ENCODE assay signal across 37 mouse cellular contexts in genomic region chr7:16700583-16700982, GRCm38 (mm10). TPM values are rescaled to one million over a fixed set of nuclear protein-coding genes. Genes with fewer than 3 reads are reported as not detected.
DNase-seq lines count a peak whose midpoint lies in the region; ATAC-seq and TF ChIP-seq lines count a peak whose summit lies in the region.
"Had no signal": no experiment of that assay in that cellular context is flagged by ENCODE, and none has a peak within 500 bp of the region (broad histone marks: within the 10 kb centered on the region; RNA-seq: fewer than 3 reads in every experiment).

No protein-coding gene starts in this region.

- H3K36me3 ChIP-seq in heart, embryonic 12.5 days = no peaks in the 10 kb centered on the region
- H3K36me3 ChIP-seq in CH12.LX (replicated peaks in 1 of 2; ENCODE audit: control insufficient read depth in 1 of 2, insufficient read depth in 1 of 2, low read length in 1 of 2) = no peaks in the 10 kb centered on the region
- H3K36me3 ChIP-seq: forebrain, embryonic 12.5 days; liver, embryonic 15.5 days; midbrain, embryonic 13.5 days had no signal

- no peaks in the 10 kb centered on the region for H3K9me3 ChIP-seq in heart, embryonic 12.5 days (replicated peaks)
- H3K9me3 ChIP-seq in CH12.LX (replicated peaks; ENCODE audit: low read length) = no peaks in the 10 kb centered on the region
- H3K9me3 ChIP-seq: forebrain, embryonic 12.5 days; liver, embryonic 15.5 days; midbrain, embryonic 13.5 days had no signal

- H3K27ac ChIP-seq in heart, embryonic 12.5 days (ENCODE audit: poor library complexity, severe bottlenecking) = no peak overlapping the region
- no peak overlapping the region for H3K27ac ChIP-seq in CH12.LX (ENCODE audit: insufficient read depth, low read depth)
- H3K27ac ChIP-seq: forebrain, embryonic 12.5 days; liver, embryonic 15.5 days; macrophage; midbrain, embryonic 13.5 days had no signal

- no peak overlapping the region for H3K4me3 ChIP-seq in heart, embryonic 12.5 days
- no peak overlapping the region for H3K4me3 ChIP-seq in CH12.LX (replicated peaks in 1 of 3; ENCODE audit: low read depth in 2 of 3, low read length in 2 of 3, poor library complexity in 1 of 3)
- H3K4me3 ChIP-seq: erythroblast, embryonic 14.5 days; forebrain, embryonic 12.5 days; liver, embryonic 15.5 days; midbrain, embryonic 13.5 days had no signal

- no peak for TF ChIP-seq RAD21 in CH12.LX (IDR thresholded peaks at IDR 0.05; ENCODE audit: low read depth, low read length)

- ATAC-seq in heart, embryonic 12.5 days (ENCODE audit: insufficient number of reproducible peaks, low FRiP score) = peak; percentile 64
- ATAC-seq: hindbrain, embryonic 16.5 days; midbrain, embryonic 13.5 days had no signal

- no peak overlapping the region for H3K4me2 ChIP-seq in heart, embryonic 12.5 days
- no peak overlapping the region for H3K4me2 ChIP-seq in CH12.LX (ENCODE audit: insufficient read depth, low read depth, poor library complexity, severe bottlenecking)
- H3K4me2 ChIP-seq: forebrain, embryonic 12.5 days; liver, embryonic 15.5 days; midbrain, embryonic 13.5 days had no signal

- TF ChIP-seq POLR2A in CH12.LX (IDR thresholded peaks at IDR 0.05; ENCODE audit: low read depth, low read length) = no peak

- TF ChIP-seq CTCF in CH12.LX (conservative IDR thresholded peaks at IDR 0.05 in 1 of 2, IDR thresholded peaks at IDR 0.05 in 1 of 2; ENCODE audit: low read depth in 2 of 2, low read length in 2 of 2) = no peak

- no peak for TF ChIP-seq EP300 in CH12.LX (IDR thresholded peaks at IDR 0.05; ENCODE audit: low read length)

- no peaks in the 10 kb centered on the region for H3K79me2 ChIP-seq in CH12.LX (replicated peaks; ENCODE audit: control insufficient read depth, extremely low read depth, insufficient read depth, poor library complexity, severe bottlenecking)

- H3K27me3 ChIP-seq in heart, embryonic 12.5 days (replicated peaks) = no peaks in the 10 kb centered on the region
- peaks cover 2% of the 10 kb centered on the region for H3K27me3 ChIP-seq in CH12.LX (replicated peaks)
- H3K27me3 ChIP-seq: forebrain, embryonic 12.5 days; liver, embryonic 15.5 days; midbrain, embryonic 13.5 days had no signal

- dilution Hi-C loops in CH12.LX (cut with MboI; ENCODE audit: extremely low pct_ligation_motif_present, extremely low pct_unique_long_range_greater_than_20kb, low sequenced_read_pairs) = no loop called here

- no peak overlapping the region for H3K9ac ChIP-seq in heart, embryonic 12.5 days
- H3K9ac ChIP-seq in CH12.LX (ENCODE audit: insufficient read depth, low read depth) = no peak overlapping the region
- H3K9ac ChIP-seq: forebrain, embryonic 12.5 days; liver, embryonic 15.5 days; midbrain, embryonic 13.5 days had no signal

- WGBS in heart, embryonic 12.5 days = 45% methylated on average over 5 of the region's 5 CpGs

- no peaks in the 10 kb centered on the region; the same call in 1 of the 2 replicates for H3K4me1 ChIP-seq in heart, embryonic 12.5 days (replicated peaks)
- H3K4me1 ChIP-seq in CH12.LX (ENCODE audit: control insufficient read depth in 1 of 2, insufficient read depth in 2 of 2) = peaks cover 0 to 4% of the 10 kb centered on the region in 2 experiments; a peak in 1 of 4 replicates
- H3K4me1 ChIP-seq: forebrain, embryonic 12.5 days; liver, embryonic 15.5 days; midbrain, embryonic 13.5 days had no signal

- DNase-seq in heart, postnatal 4 days = no peak
- no peak for DNase-seq in CH12.LX (ENCODE audit: extremely low read depth)
- DNase-seq in NIH3T3 (ENCODE audit: low read depth) = peak; percentile 50
- DNase-seq in fibroblast of lung, adult 2 months (ENCODE audit: low read depth) = peak; percentile 42
- DNase-seq in kidney, adult 18-20 months = no peak
- DNase-seq in liver = no peak
- DNase-seq: adrenal gland, postnatal 14 days; B cell, adult 2 months; cerebellum, adult 18-20 months; cerebellum, postnatal 14 days; gastrocnemius, postnatal 25 days; kidney, adult 9 months; kidney, postnatal 14 days had no signal

- in situ Hi-C loops in CH12.LX (cut with MboI; ENCODE audit: low pct_ligation_motif_present, low pct_unique_long_range_greater_than_20kb, low sequenced_read_pairs) = no loop called here

TF ChIP-seq in CH12.LX, 34 proteins besides CTCF, POLR2A, EP300 and RAD21:
- no peak for TF ChIP-seq ZKSCAN1 (IDR thresholded peaks at IDR 0.05; ENCODE audit: borderline replicate concordance, low read depth, low read length)
- no peak for TF ChIP-seq SMC3 (IDR thresholded peaks at IDR 0.05; ENCODE audit: low read depth, low read length)
- no peak for TF ChIP-seq ZNF384 (IDR thresholded peaks at IDR 0.05; ENCODE audit: low read depth, low read length)
- TF ChIP-seq PAX5 (IDR thresholded peaks at IDR 0.05; ENCODE audit: low read length) = no peak
- TF ChIP-seq MAZ (IDR thresholded peaks at IDR 0.05; ENCODE audit: low read depth, low read length) = no peak
- TF ChIP-seq TBP (conservative IDR thresholded peaks at IDR 0.05; ENCODE audit: low read depth, low read length) = no peak
- 0 out of 2 replicates have a peak, but pooled peaks have one; percentile 14 for TF ChIP-seq BHLHE40 (IDR thresholded peaks at IDR 0.05; ENCODE audit: low read depth, low read length)
- TF ChIP-seq ZMIZ1 (IDR thresholded peaks at IDR 0.05; ENCODE audit: low read depth, low read length) = no peak
- TF ChIP-seq MAX (IDR thresholded peaks at IDR 0.05; ENCODE audit: low read length) = 0 out of 2 replicates have a peak, but pooled peaks have one; percentile 18
- TF ChIP-seq RCOR1 (conservative IDR thresholded peaks at IDR 0.05; ENCODE audit: low read depth, low read length) = no peak
- TF ChIP-seq UBTF (IDR thresholded peaks at IDR 0.05; ENCODE audit: low read depth, low read length) = no peak
- no peak for TF ChIP-seq MYC (IDR thresholded peaks at IDR 0.05; ENCODE audit: low read depth, low read length)
TF ChIP-seq in CH12.LX: peak in this region for 2.

RNA-seq across cellular contexts. Expression of gene Ceacam9, which starts 21.1 kb away (rescaled TPM):
- not detected in 2 replicates for polyA plus RNA-seq in heart, embryonic 12.5 days (2016; fragmentation: Nextera tagmentation; extraction: Ambion mirVana)
- not detected for total RNA-seq in heart, postnatal 4 days (2021)
- total RNA-seq in CH12.LX (2012; rRNA removed) (not detected in 2 replicates), CH12.LX (2014; rRNA removed) (not detected in 2 replicates)
- 0.21 TPM in 1 of 2 replicates, not detected in the other for polyA plus RNA-seq in CH12.LX (2012; ENCODE audit: insufficient read length, low read depth)
- total RNA-seq: adrenal gland, postnatal 14 days; gastrocnemius, postnatal 25 days; heart, adult 18-20 months; layer of hippocampus, postnatal 10 days; left cerebral cortex, postnatal 14 days; liver, adult 2 months; megakaryocyte-erythroid progenitor cell, adult 5-6 weeks had no signal
- polyA plus RNA-seq: brain, embryonic 14.5 days; embryonic facial prominence, embryonic 14.5 days; erythroblast, embryonic 14.5 days; forebrain, embryonic 12.5 days; hindbrain, embryonic 11.5 days; intestine, embryonic 14.5 days; limb, embryonic 11.5 days; liver, adult 2 months; liver, embryonic 15.5 days; lung, embryonic 16.5 days; macrophage; midbrain, embryonic 13.5 days; small intestine, adult 2 months; stomach, embryonic 14.5 days; testis, adult 2 months had no signal

RNA-seq across cellular contexts. Expression of gene Ceacam15, which starts 25.1 kb away (rescaled TPM):
- polyA plus RNA-seq in heart, embryonic 12.5 days (2016; fragmentation: Nextera tagmentation; extraction: Ambion mirVana) = 0.45 TPM in 2 replicates
- under 1 TPM; 0.38 to 0.64 TPM for total RNA-seq in heart, postnatal 4 days (2021)
- total RNA-seq in CH12.LX (2012; rRNA removed) (not detected in 2 replicates), CH12.LX (2014; rRNA removed) (not detected in 2 replicates)
- polyA plus RNA-seq in CH12.LX (2012; ENCODE audit: insufficient read length, low read depth) = not detected in 2 replicates
- total RNA-seq: adrenal gland, postnatal 14 days; ES-E14; gastrocnemius, postnatal 25 days; heart, adult 18-20 months; layer of hippocampus, postnatal 10 days; left cerebral cortex, adult 18-20 months; left cerebral cortex, postnatal 14 days; liver, adult 2 months; megakaryocyte-erythroid progenitor cell, adult 5-6 weeks had no signal
- polyA plus RNA-seq: brain, embryonic 14.5 days; embryonic facial prominence, embryonic 14.5 days; erythroblast, embryonic 14.5 days; forebrain, embryonic 12.5 days; hindbrain, embryonic 11.5 days; hindbrain, embryonic 16.5 days; intestine, embryonic 14.5 days; limb, embryonic 11.5 days; liver, adult 2 months; liver, embryonic 15.5 days; lung, embryonic 16.5 days; macrophage; midbrain, embryonic 13.5 days; neural tube, embryonic 14.5 days; small intestine, adult 2 months; stomach, embryonic 14.5 days had no signal

RNA-seq across cellular contexts. Expression of gene Ap2s1, which starts 37.6 kb away (rescaled TPM):
- 208 and 210 TPM in 2 replicates for polyA plus RNA-seq in heart, embryonic 12.5 days (2016; fragmentation: Nextera tagmentation; extraction: Ambion mirVana)
- 100 to 1,000 TPM; 127 to 129 TPM for total RNA-seq in heart, postnatal 4 days (2021)
- total RNA-seq in CH12.LX (2012; rRNA removed) = 232 and 234 TPM in 2 replicates
- 202 and 213 TPM in 2 replicates for total RNA-seq in CH12.LX (2014; rRNA removed)
- polyA plus RNA-seq in CH12.LX (2012; ENCODE audit: insufficient read length, low read depth) = 167 and 180 TPM in 2 replicates

Comparison
In these comparisons a context has a peak if more than half of its experiments do, and no peak if none do; other contexts are left out.
1. DNase-seq: peak in NIH3T3 (single experiment) and fibroblast of lung, adult 2 months (single experiment); none in heart, postnatal 4 days (single experiment), CH12.LX (single experiment), kidney, adult 18-20 months (single experiment) and liver (single experiment).